Mouse (Mus musculus): ENCODE data around the gene Vwa1. TPM values are rescaled to one million over a fixed set of nuclear protein-coding genes. Genes with fewer than 3 reads are reported as not detected.

Gene Vwa1
- polyA plus RNA-seq, 1 experiment from 2014 or later = 23.0 TPM

DNA sequence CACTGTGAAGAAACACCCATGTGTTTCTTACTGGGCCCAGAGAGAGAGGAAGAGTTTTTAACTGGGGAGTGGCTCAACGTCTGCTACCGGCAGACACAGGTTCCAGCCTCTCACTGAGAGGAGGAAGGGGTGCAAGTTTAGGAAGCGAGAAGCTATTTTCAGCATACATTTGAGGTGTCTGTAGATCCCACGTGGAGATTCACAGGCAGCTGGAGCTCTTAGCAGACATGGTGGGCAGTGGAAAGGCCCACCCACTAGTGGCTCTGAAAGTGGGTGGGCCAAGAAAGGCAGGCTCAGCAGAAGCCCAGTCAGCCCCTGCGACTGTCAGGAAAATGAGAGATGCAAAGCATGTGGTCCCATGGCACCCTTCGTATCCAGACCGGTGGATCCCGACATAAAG lies 36.2 kb downstream of the Vwa1 start:
- Histone ChIP-seq H3K36me3 (peaks cover 58% of the 10 kb centered on the region), H3K27me3 (no peaks in the 10 kb centered on the region), H3K9ac (no peak overlapping the region), H3K4me3 (no peak overlapping the region), H3K4me2 (no peak overlapping the region), H3K27ac (replicated peaks) (no peak overlapping the region), H3K9me3 (no peaks in the 10 kb centered on the region), H3K4me1 (replicated peaks) (peaks cover 42% of the 10 kb centered on the region)
- no peak for ATAC-seq (ENCODE audit: low read depth)
- 72% methylated on average over 8 of the region's 8 CpGs for WGBS

DNA sequence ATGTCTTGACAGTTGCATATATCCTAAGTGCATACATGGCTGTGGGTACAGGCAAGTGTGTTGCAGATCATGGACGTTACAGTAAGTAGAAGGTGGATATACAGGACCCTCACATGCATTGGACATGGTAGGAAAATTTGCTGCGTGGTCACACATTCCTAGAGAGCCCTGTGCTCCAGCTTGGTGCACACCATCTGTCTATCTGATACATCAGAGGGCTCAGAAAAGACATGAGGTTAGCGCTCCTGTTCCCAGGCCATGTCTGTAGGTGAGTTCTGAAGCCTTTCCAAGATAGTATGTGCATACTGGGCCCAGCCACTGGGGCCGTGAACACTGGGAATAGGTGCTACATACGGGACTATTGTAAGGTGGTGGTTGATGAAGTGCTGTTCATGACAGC lies 38.1 kb downstream of the Vwa1 start:
- Histone ChIP-seq H3K36me3 (peaks cover 58% of the 10 kb centered on the region), H3K27me3 (no peaks in the 10 kb centered on the region), H3K4me1 (replicated peaks) (peaks cover 45% of the 10 kb centered on the region), H3K27ac (replicated peaks) (no peak overlapping the region), H3K4me3 (peak overlapping the region; percentile 68), H3K9me3 (no peaks in the 10 kb centered on the region), H3K4me2 (peak overlapping the region; percentile 95), H3K9ac (peak overlapping the region; percentile 95; the same call in 1 of the 2 replicates)
- no peak for ATAC-seq (ENCODE audit: low read depth)
- 91% methylated on average over 5 of the region's 5 CpGs for WGBS

DNA sequence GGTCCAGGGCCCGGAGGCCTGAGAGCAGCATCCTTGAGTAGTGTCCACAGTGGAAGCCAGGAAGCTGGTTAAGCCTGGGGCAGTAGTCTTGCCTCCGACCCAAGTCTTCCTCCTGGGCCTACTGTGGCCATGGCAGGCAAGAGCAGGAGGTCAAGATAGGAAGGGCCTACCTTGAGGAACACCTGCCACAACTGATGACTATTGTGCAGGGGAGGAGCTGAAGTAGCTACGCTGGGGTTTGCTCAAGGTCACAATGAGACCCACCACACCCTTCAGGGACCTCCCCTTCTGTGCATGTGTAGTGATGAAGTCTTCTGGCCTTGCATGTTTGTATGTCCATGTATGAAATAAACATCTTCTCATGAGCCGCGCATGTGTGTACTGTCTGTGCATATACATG lies 38.7 kb downstream of the Vwa1 start:
- H3K4me1 ChIP-seq (replicated peaks) = peaks cover 45% of the 10 kb centered on the region
- WGBS = 72% methylated on average over 5 of the region's 5 CpGs
- H3K4me2 ChIP-seq = peak overlapping the region; percentile 95
- no peaks in the 10 kb centered on the region for H3K9me3 ChIP-seq
- no peak for ATAC-seq (ENCODE audit: low read depth)
- peak overlapping the region; percentile 68 for H3K4me3 ChIP-seq
- H3K9ac ChIP-seq = peak overlapping the region; percentile 95
- H3K36me3 ChIP-seq = peaks cover 56% of the 10 kb centered on the region
- H3K27me3 ChIP-seq = no peaks in the 10 kb centered on the region
- peak overlapping the region; percentile 96 for H3K27ac ChIP-seq (replicated peaks)

DNA sequence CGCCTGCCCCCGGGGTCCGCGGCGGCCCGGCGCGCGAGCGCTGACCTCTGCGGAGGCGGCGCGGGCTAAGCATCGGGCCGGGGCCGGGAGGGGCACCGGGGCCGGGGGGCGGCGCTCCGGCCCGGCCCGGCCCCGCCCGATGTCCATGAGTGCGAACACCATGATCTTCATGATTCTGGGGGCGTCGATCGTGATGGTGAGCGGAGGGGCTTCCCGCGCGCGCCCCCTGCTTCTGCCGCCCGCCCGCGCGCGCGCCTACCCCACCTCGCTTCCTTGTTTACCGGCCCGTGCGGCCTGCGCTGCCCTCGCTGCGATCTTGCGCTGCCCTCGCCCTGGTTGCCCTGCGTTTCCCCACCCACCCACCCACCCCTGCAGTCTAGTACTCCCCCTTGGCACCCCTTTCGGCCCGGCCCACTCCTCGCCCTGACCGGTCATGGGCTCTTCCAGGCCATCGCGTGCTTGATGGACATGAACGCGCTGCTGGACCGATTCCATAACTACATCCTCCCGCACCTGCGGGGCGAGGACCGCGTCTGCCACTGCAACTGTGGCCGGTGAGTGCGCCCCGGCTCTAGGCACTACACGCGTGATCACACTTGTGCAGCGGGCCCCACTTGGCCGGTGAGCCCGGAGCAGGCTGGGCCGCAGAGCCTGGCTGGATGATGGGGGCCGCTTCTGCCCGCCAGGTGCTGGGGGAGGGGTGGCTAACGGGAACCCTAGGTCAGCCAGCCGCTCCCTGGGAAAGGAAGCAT lies 39.4 kb downstream of the Vwa1 start:
- Histone ChIP-seq H3K4me1 (replicated peaks) (peaks cover 45% of the 10 kb centered on the region), H3K9me3 (no peaks in the 10 kb centered on the region), H3K27ac (replicated peaks) (peak overlapping the region; percentile 96), H3K4me3 (peak overlapping the region; percentile 68), H3K4me2 (peak overlapping the region; percentile 95), H3K27me3 (no peaks in the 10 kb centered on the region), H3K9ac (peak overlapping the region; percentile 95), H3K36me3 (peaks cover 49% of the 10 kb centered on the region)
- under 1% methylated on average over 41 of the region's 79 CpGs for WGBS
- ATAC-seq (ENCODE audit: low read depth) = peak; percentile 65

DNA sequence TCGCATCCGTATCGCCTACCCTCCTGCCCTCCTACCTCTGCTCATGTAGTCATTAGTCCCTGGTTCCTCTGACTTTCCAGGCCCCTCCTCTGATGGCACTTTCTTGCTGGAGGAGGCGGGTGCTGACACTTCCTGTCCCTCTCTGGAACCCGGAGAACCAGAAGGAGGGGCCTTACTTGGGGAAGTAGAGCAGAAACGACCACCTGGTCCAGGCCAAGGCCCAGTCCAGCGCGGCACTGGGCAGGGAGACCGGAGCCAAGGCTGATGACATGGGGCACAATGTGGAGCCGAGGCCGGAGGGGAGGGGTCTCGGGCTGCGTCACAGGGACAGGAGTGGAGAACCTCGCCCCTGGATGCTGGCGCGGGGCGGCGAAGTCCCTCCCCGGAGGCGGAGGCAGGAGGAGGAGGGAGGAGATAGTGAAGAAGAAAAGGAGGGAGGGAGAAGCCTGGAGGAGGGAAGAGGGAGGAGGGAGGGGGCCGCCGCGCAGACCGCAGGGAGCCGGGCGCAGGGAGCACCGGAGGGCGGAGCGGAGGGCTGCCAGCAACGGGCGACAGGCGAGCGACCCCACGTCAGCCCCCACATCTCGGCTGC lies 40.1 kb downstream of the Vwa1 start, which contains the start of gene Tmem240:
Tmem240 (plus strand) TSS at position 451 of the 592 bp plus-strand sequence.
- Histone ChIP-seq H3K27ac (replicated peaks) (peak within 1 kb of the TSS; percentile 96), H3K9ac (peak within 1 kb of the TSS; percentile 95), H3K4me1 (replicated peaks) (peaks cover 45% of the 10 kb centered on the region), H3K36me3 (peaks cover 43% of the 10 kb centered on the region), H3K4me2 (peak within 1 kb of the TSS; percentile 95), H3K4me3 (peak within 1 kb of the TSS; percentile 68), H3K27me3 (no peaks in the 10 kb centered on the region), H3K9me3 (no peaks in the 10 kb centered on the region)
- peak; percentile 92 for ATAC-seq (ENCODE audit: low read depth)
- WGBS = under 1% methylated on average over 31 of the region's 35 CpGs

DNA sequence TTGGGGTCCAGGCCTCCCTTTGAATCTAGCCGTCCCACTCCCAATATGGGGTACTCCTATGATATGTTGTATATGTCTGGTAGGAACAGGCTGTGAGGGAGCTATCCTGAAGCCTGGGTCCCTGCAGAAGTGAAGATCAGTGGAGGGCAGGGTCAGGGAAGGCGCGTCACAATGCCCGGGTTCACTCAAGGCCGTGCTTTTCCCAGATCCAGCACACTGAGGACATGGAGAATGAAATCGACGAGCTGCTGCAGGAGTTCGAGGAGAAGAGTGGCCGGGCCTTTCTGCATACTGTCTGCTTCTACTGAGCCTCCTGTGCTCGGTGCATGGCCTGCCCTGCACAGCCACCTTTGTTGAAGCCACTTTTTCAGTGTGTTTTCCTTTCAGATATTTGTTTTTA lies 41.2 kb downstream of the Vwa1 start:
- WGBS = 89% methylated on average over 10 of the region's 10 CpGs
- no peaks in the 10 kb centered on the region for H3K27me3 ChIP-seq
- H3K4me1 ChIP-seq (replicated peaks) = peaks cover 45% of the 10 kb centered on the region
- H3K9ac ChIP-seq = 0 out of 2 replicates have a peak overlapping the region, but pooled peaks have one; percentile 95
- H3K4me3 ChIP-seq = no peak overlapping the region
- H3K9me3 ChIP-seq = no peaks in the 10 kb centered on the region
- H3K36me3 ChIP-seq = peaks cover 33% of the 10 kb centered on the region
- peak overlapping the region; percentile 96 for H3K27ac ChIP-seq (replicated peaks)
- H3K4me2 ChIP-seq = 0 out of 2 replicates have a peak overlapping the region, but pooled peaks have one; percentile 95
- ATAC-seq (ENCODE audit: low read depth) = no peak

DNA sequence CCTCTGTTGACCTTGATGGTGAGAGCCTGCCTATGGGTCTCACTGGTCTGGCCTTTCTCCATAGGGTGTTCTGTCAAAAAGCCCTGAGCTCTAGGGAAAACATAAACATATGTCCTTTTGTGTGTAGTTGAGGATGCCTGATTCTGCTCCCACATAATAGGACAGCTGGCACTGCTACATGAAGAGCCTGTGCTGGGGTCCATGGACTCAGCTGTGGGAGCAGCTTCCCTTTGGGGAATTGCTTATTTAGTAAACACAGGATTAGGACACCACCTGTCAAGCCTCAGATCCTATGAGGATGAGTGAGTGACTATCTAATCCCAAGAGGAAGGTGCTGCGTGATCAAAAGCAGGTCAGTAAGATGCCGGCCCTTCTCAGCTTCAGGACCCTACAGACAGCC lies 46.5 kb downstream of the Vwa1 start:
- no peaks in the 10 kb centered on the region for H3K9me3 ChIP-seq

DNA sequence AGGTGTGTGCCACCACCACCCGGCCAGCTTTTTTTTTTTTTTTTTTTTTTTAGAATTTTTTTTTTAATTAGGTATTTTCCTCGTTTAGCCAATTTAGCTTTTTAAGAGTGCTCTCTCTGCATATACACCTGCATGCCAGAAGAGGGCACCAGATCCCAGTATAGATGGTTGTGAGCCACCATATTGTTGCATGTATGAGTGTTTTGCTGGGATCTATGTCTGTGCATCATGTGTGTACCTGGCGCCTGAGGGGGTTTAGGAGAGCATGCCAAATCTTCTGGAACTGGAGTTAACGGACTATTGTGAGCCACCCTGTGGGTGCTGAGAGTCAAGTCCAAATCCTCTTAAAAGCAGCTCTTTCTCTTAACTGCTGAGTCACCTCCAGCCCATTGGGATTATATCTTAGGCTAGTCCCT lies 52.8 kb downstream of the Vwa1 start:
- 53% methylated on average over 4 of the region's 4 CpGs for WGBS
- no peaks in the 10 kb centered on the region for H3K9me3 ChIP-seq

More for the DNA sequence above, 46.5 kb downstream of the Vwa1 start:
- Histone ChIP-seq H3K4me1 (replicated peaks) (peaks cover 7% of the 10 kb centered on the region), H3K27ac (replicated peaks) (peak overlapping the region; percentile 38; the same call in 1 of the 2 replicates), H3K27me3 (no peaks in the 10 kb centered on the region), H3K4me2 (no peak overlapping the region), H3K9ac (no peak overlapping the region), H3K36me3 (peaks cover 30% of the 10 kb centered on the region), H3K4me3 (no peak overlapping the region)
- ATAC-seq (ENCODE audit: low read depth) = no peak
- 62% methylated on average over 2 of the region's 2 CpGs for WGBS

More for the DNA sequence above, 52.8 kb downstream of the Vwa1 start:
- peak; percentile 40; the same call in 1 of the 2 replicates for ATAC-seq (ENCODE audit: low read depth)
- Histone ChIP-seq H3K4me3 (no peak overlapping the region), H3K4me1 (replicated peaks) (no peaks in the 10 kb centered on the region), H3K4me2 (no peak overlapping the region), H3K27ac (replicated peaks) (no peak overlapping the region), H3K27me3 (no peaks in the 10 kb centered on the region), H3K36me3 (peaks cover 23% of the 10 kb centered on the region), H3K9ac (no peak overlapping the region)

Small RNA genes lying within 50 kb of the gene (microRNA-seq; reads per million reads assigned to microRNA genes)
- not detected for gene Gm27743

Other genes starting within 250 kb of the Vwa1 start
- 77.5 and 91.5 TPM in 2 replicates for gene Nadk, start 212.3 kb downstream of the Vwa1 start, polyA plus RNA-seq (2015; fragmentation: Nextera tagmentation; extraction: Ambion mirVana)
- 14.6 and 15.9 TPM in 2 replicates for gene Slc35e2, start 173.3 kb downstream of the Vwa1 start, polyA plus RNA-seq (2015; fragmentation: Nextera tagmentation; extraction: Ambion mirVana)
- 54.7 and 61.6 TPM in 2 replicates for gene Cdk11b, start 149.8 kb downstream of the Vwa1 start, polyA plus RNA-seq (2015; fragmentation: Nextera tagmentation; extraction: Ambion mirVana)
- gene Gm10563, start 129.3 kb downstream of the Vwa1 start, polyA plus RNA-seq (2015; fragmentation: Nextera tagmentation; extraction: Ambion mirVana) = not detected in 2 replicates
- 3.9 and 5.4 TPM in 2 replicates for gene Mmp23, start 121.3 kb downstream of the Vwa1 start, polyA plus RNA-seq (2015; fragmentation: Nextera tagmentation; extraction: Ambion mirVana)
- 37.4 and 38.9 TPM in 2 replicates for gene Mib2, start 105.5 kb downstream of the Vwa1 start, polyA plus RNA-seq (2015; fragmentation: Nextera tagmentation; extraction: Ambion mirVana)
- gene Fndc10, start 80.4 kb downstream of the Vwa1 start, polyA plus RNA-seq (2015; fragmentation: Nextera tagmentation; extraction: Ambion mirVana) = 10.5 and 16.5 TPM in 2 replicates
- gene Ssu72, start 69.9 kb downstream of the Vwa1 start, polyA plus RNA-seq (2015; fragmentation: Nextera tagmentation; extraction: Ambion mirVana) = 178 and 184 TPM in 2 replicates
- 10.4 and 12.0 TPM in 2 replicates for gene Tmem240, start 39.9 kb downstream of the Vwa1 start, polyA plus RNA-seq (2015; fragmentation: Nextera tagmentation; extraction: Ambion mirVana)
- 75.1 and 76.4 TPM in 2 replicates for gene Atad3a, start 13.6 kb downstream of the Vwa1 start, polyA plus RNA-seq (2015; fragmentation: Nextera tagmentation; extraction: Ambion mirVana)
- 0.49 and 1.1 TPM in 2 replicates for gene Tmem88b, start 11.2 kb upstream of the Vwa1 start, polyA plus RNA-seq (2015; fragmentation: Nextera tagmentation; extraction: Ambion mirVana)
- not detected in 2 replicates for gene Ankrd65, start 15.7 kb upstream of the Vwa1 start, polyA plus RNA-seq (2015; fragmentation: Nextera tagmentation; extraction: Ambion mirVana)
- gene Mrpl20, start 28.2 kb upstream of the Vwa1 start, polyA plus RNA-seq (2015; fragmentation: Nextera tagmentation; extraction: Ambion mirVana) = 249 and 265 TPM in 2 replicates
- gene Ccnl2, start 37.8 kb upstream of the Vwa1 start, polyA plus RNA-seq (2015; fragmentation: Nextera tagmentation; extraction: Ambion mirVana) = 155 and 185 TPM in 2 replicates
- 139 and 145 TPM in 2 replicates for gene Aurkaip1, start 56.6 kb upstream of the Vwa1 start, polyA plus RNA-seq (2015; fragmentation: Nextera tagmentation; extraction: Ambion mirVana)
- gene Mxra8, start 65.0 kb upstream of the Vwa1 start, polyA plus RNA-seq (2015; fragmentation: Nextera tagmentation; extraction: Ambion mirVana) = 29.3 and 33.9 TPM in 2 replicates
- gene Dvl1, start 72.7 kb upstream of the Vwa1 start, polyA plus RNA-seq (2015; fragmentation: Nextera tagmentation; extraction: Ambion mirVana) = 8.6 and 14.6 TPM in 2 replicates
- 0.45 and 0.72 TPM in 2 replicates for gene Tas1r3, start 88.7 kb upstream of the Vwa1 start, polyA plus RNA-seq (2015; fragmentation: Nextera tagmentation; extraction: Ambion mirVana)
- 21.1 and 25.2 TPM in 2 replicates for gene Cptp, start 94.7 kb upstream of the Vwa1 start, polyA plus RNA-seq (2015; fragmentation: Nextera tagmentation; extraction: Ambion mirVana)
- 63.7 and 69.8 TPM in 2 replicates for gene Ints11, start 94.8 kb upstream of the Vwa1 start, polyA plus RNA-seq (2015; fragmentation: Nextera tagmentation; extraction: Ambion mirVana)
- gene Pusl1, start 117.1 kb upstream of the Vwa1 start, polyA plus RNA-seq (2015; fragmentation: Nextera tagmentation; extraction: Ambion mirVana) = 51.5 and 55.4 TPM in 2 replicates
- 68.4 and 72.3 TPM in 2 replicates for gene Acap3, start 117.1 kb upstream of the Vwa1 start, polyA plus RNA-seq (2015; fragmentation: Nextera tagmentation; extraction: Ambion mirVana)
- 121 and 126 TPM in 2 replicates for gene Ube2j2, start 169.1 kb upstream of the Vwa1 start, polyA plus RNA-seq (2015; fragmentation: Nextera tagmentation; extraction: Ambion mirVana)
- gene C1qtnf12, start 187.6 kb upstream of the Vwa1 start, polyA plus RNA-seq (2015; fragmentation: Nextera tagmentation; extraction: Ambion mirVana) = 10.6 and 19.0 TPM in 2 replicates
- 25.1 and 25.5 TPM in 2 replicates for gene B3galt6, start 218.0 kb upstream of the Vwa1 start, polyA plus RNA-seq (2015; fragmentation: Nextera tagmentation; extraction: Ambion mirVana)
- gene Sdf4, start 218.2 kb upstream of the Vwa1 start, polyA plus RNA-seq (2015; fragmentation: Nextera tagmentation; extraction: Ambion mirVana) = 132 and 139 TPM in 2 replicates
- gene Tnfrsf4, start 239.1 kb upstream of the Vwa1 start, polyA plus RNA-seq (2015; fragmentation: Nextera tagmentation; extraction: Ambion mirVana) = 0.77 and 1.2 TPM in 2 replicates